ENCODE assay signal across 7 mouse cellular contexts in the genomic region with DNA sequence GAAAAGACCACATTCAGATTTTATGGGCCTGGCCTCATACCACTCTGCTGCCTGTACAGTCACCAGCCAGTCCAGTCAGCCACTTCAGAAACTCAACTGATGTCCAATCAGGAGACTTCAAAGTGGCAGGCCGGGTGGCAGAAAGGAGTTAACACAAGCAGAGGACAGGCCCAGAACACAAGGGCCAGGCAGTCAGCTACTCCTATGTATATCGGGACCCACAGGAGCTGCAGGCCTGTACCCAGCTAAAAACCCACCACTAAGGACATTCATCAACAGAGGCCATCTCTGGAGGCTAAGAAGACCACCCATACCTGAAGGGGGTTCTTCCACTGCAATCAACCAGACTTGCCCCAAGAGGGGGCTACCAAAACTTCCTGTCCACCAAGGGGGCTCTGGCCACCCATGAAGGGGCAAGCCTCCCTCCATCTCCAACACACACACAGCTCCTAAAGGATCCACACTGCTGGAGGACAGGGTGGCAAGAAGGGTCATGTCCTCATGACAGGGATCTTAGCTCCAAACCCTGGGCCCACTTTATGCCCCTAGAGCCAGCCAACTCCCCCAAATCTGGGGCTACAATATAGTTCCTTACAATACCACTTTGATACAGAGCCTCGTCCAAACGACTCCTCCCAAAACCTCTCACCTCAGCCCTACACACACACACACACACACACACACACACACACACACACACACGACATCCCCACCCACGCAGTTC. TPM values are rescaled to one million over a fixed set of nuclear protein-coding genes. Genes with fewer than 3 reads are reported as not detected.
A peak's percentile ranks its signal among the peaks of the same experiment; 100 is the strongest.
DNase-seq lines count a peak whose midpoint lies in the region; ATAC-seq lines count a peak whose summit lies in the region.

No protein-coding gene starts in this region.

- 3% methylated on average over 6 of the region's 6 CpGs for WGBS in hindbrain, embryonic 14.5 days

- H3K9me3 ChIP-seq in megakaryocyte, embryonic 14.5 days = peaks cover 5% of the 10 kb centered on the region; the same call in 1 of the 2 replicates
- H3K9me3 ChIP-seq in hindbrain, embryonic 14.5 days (ENCODE audit: control insufficient read depth, low read length) = no peaks in the 10 kb centered on the region

- H3K9ac ChIP-seq in hindbrain, embryonic 14.5 days = peak overlapping the region; percentile 96

- peak; percentile 60 for DNase-seq in embryo, embryonic 9.5 days (ENCODE audit: extremely low spot score)
- no peak for DNase-seq in hindbrain, embryonic 14.5 days (ENCODE audit: low spot score)
- peak; percentile 49 to 58 for DNase-seq in lung, postnatal 4 days
- DNase-seq in retina, postnatal 1 day = no peak
- DNase-seq in layer of hippocampus, adult 8-10 months (ENCODE audit: low spot score in 2 of 2) = no peak

- H3K36me3 ChIP-seq in megakaryocyte, embryonic 14.5 days (replicated peaks; ENCODE audit: low read length) = peaks cover 31% of the 10 kb centered on the region
- no peaks in the 10 kb centered on the region for H3K36me3 ChIP-seq in hindbrain, embryonic 14.5 days (replicated peaks; ENCODE audit: control insufficient read depth, insufficient read depth)

- ATAC-seq in megakaryocyte, adult 5-6 weeks (ENCODE audit: poor library complexity, severe bottlenecking) = no peak
- ATAC-seq in hindbrain, embryonic 14.5 days (ENCODE audit: low FRiP score) = no peak

- peak overlapping the region; percentile 98 for H3K27ac ChIP-seq in hindbrain, embryonic 14.5 days

- H3K27me3 ChIP-seq in megakaryocyte, embryonic 14.5 days (replicated peaks) = no peaks in the 10 kb centered on the region
- H3K27me3 ChIP-seq in hindbrain, embryonic 14.5 days (ENCODE audit: control insufficient read depth, insufficient read depth, low read length) = no peaks in the 10 kb centered on the region

- peak overlapping the region; percentile 99 for H3K4me2 ChIP-seq in hindbrain, embryonic 14.5 days (replicated peaks)

- peaks cover 77% of the 10 kb centered on the region for H3K4me1 ChIP-seq in megakaryocyte, embryonic 14.5 days
- H3K4me1 ChIP-seq in hindbrain, embryonic 14.5 days (replicated peaks; ENCODE audit: control insufficient read depth, insufficient read depth, low read length) = peaks cover 35% of the 10 kb centered on the region

- peak overlapping the region; percentile 93 for H3K4me3 ChIP-seq in megakaryocyte, embryonic 14.5 days (replicated peaks)
- H3K4me3 ChIP-seq in hindbrain, embryonic 14.5 days (replicated peaks; ENCODE audit: low read length) = peak overlapping the region; percentile 64

RNA-seq across cellular contexts. Expression of gene Zfp362, which starts 1.3 kb away (rescaled TPM):
- polyA plus RNA-seq in megakaryocyte, embryonic 14.5 days (2012; ENCODE audit: insufficient read depth, low replicate concordance) = 78.0 and 89.8 TPM in 2 replicates
- total RNA-seq in megakaryocyte, adult 5-6 weeks (2015) = 20.4 and 20.9 TPM in 2 replicates
- 3.0 and 4.3 TPM in 2 replicates for total RNA-seq in megakaryocyte, adult 5-6 weeks (2017)
- polyA plus RNA-seq in hindbrain, embryonic 14.5 days (2014; fragmentation: Nextera tagmentation; extraction: Ambion mirVana) = 29.0 and 33.6 TPM in 2 replicates
- total RNA-seq in layer of hippocampus, adult 8-10 months (2022) = 10 to 100 TPM; 22.1 to 28.3 (median 25.5) TPM

RNA-seq across cellular contexts. Expression of gene A3galt2, which starts 49.4 kb away (rescaled TPM):
- 0.49 TPM in 1 of 2 replicates, not detected in the other for polyA plus RNA-seq in megakaryocyte, embryonic 14.5 days (2012; ENCODE audit: insufficient read depth, low replicate concordance)
- total RNA-seq in megakaryocyte, adult 5-6 weeks (2015) = 0.09 and 0.21 TPM in 2 replicates
- total RNA-seq in megakaryocyte, adult 5-6 weeks (2017) = 0.11 TPM in 1 of 2 replicates, not detected in the other
- 0.21 and 0.41 TPM in 2 replicates for polyA plus RNA-seq in hindbrain, embryonic 14.5 days (2014; fragmentation: Nextera tagmentation; extraction: Ambion mirVana)
- total RNA-seq in layer of hippocampus, adult 8-10 months (2022) = under 1 TPM; 0.13 to 0.53 (median 0.22) TPM

Comparison
In these comparisons a context has a peak if more than half of its experiments do, and no peak if none do; other contexts are left out.
1. DNase-seq: peak in embryo, embryonic 9.5 days (single experiment) and lung, postnatal 4 days (2 of 2); none in hindbrain, embryonic 14.5 days (single experiment), retina, postnatal 1 day (single experiment) and layer of hippocampus, adult 8-10 months (0 of 2).